Mouse (Mus musculus) stomach, embryonic 15.5 days (tissue): Measurements from ENCODE around the gene Dnajc13. TPM values are rescaled to one million over a fixed set of nuclear protein-coding genes. Genes with fewer than 3 reads are reported as not detected.

Experiments used
- ATAC-seq: fragments of 200-750 bp; cut with Nextera tagmentation; 2 replicates; pipeline ENCODE4 v1.8.0; 2017; ENCODE audit warnings: low read depth, moderate number of reproducible peaks, moderate TSS enrichment; ENCODE audit not compliant: insufficient read depth, low FRiP score
- H3K27ac ChIP-seq: fragments of 300-500 bp; sonication (generic); 2 replicates; pipeline ENCODE4 v1.5.1; 2015; ENCODE audit warnings: mild to moderate bottlenecking, inconsistent platforms
- H3K27me3 ChIP-seq: fragments of 300-500 bp; sonication (generic); replicated peaks from 2 replicates; pipeline ENCODE4 v1.6.1; 2015; ENCODE audit warnings: inconsistent platforms
- H3K36me3 ChIP-seq: fragments of 300-500 bp; sonication (generic); 2 replicates; pipeline ENCODE4 v1.6.1; 2015; ENCODE audit warnings: inconsistent platforms
- H3K4me1 ChIP-seq: fragments of 300-500 bp; sonication (generic); 2 replicates; pipeline ENCODE4 v1.6.1; 2015; ENCODE audit warnings: inconsistent platforms
- H3K4me2 ChIP-seq: fragments of 300-500 bp; sonication (generic); 2 replicates; pipeline ENCODE4 v1.6.1; 2015; ENCODE audit warnings: mild to moderate bottlenecking, inconsistent platforms
- H3K4me3 ChIP-seq: fragments of 300-500 bp; sonication (generic); replicated peaks from 2 replicates; pipeline ENCODE4 v1.5.1; 2015; ENCODE audit warnings: inconsistent platforms
- H3K9ac ChIP-seq: fragments of 300-500 bp; sonication (generic); 2 replicates; pipeline ENCODE4 v1.6.1; 2015; ENCODE audit warnings: inconsistent platforms
- H3K9me3 ChIP-seq: fragments of 300-500 bp; sonication (generic); 2 replicates; pipeline ENCODE4 v1.6.1; 2016; ENCODE audit warnings: inconsistent platforms
- WGBS: fragments of 180-500 bp; shearing (Covaris S2); methylation state at CpG from one replicate; pipeline ENCODE4 v1.1.7; 2015; 5-methylcytosine and 5-hydroxymethylcytosine counted together
- polyA plus RNA-seq: library from polyadenylated mRNA; unstranded; fragments of >200 nt; fragmentation: Nextera tagmentation; extraction: Ambion mirVana; gene quantifications from 2 replicates; pipeline ENCODE4 v1.2.1, GENCODE M21; 2015

Dnajc13 gene
- polyA plus RNA-seq, 1 experiment from 2014 or later = 18.3 TPM

DNA sequence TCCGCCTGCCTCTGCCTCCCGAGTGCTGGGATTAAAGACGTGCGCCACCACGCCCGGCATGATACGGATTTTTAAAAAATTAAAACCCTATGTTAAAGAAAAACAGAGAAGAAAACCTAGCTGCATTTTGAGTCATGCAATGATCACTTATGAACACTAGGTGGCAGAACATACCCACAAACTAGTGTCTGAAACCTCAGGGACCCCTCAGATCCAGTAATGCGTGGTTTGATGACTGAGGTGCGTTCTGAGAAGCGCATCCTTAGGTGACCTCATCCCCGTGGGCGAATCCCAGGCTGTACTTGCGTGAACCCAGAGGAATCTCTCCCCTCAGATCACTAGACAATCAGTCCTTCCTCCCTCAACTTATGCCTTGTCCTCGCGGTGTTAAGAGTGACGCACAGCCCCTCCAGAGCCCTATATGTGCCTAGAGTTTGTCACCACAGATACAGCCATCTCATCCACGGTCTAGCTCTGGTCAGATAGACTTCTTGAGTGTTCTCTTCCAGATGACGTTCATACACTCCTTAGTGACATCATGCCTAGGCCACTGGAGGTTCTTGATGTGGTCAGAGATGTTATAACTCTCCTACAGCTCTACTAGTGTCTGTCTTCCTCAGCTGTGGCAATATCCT lies 14.9 kb upstream of the Dnajc13 start:
- Histone ChIP-seq H3K9ac (no peak overlapping the region), H3K36me3 (no peaks in the 10 kb centered on the region), H3K27me3 (no peaks in the 10 kb centered on the region), H3K4me2 (no peak overlapping the region), H3K9me3 (no peaks in the 10 kb centered on the region), H3K4me3 (no peak overlapping the region), H3K4me1 (no peaks in the 10 kb centered on the region), H3K27ac (no peak overlapping the region)
- no peak for ATAC-seq
- 21% methylated on average over 18 of the region's 18 CpGs for WGBS

DNA sequence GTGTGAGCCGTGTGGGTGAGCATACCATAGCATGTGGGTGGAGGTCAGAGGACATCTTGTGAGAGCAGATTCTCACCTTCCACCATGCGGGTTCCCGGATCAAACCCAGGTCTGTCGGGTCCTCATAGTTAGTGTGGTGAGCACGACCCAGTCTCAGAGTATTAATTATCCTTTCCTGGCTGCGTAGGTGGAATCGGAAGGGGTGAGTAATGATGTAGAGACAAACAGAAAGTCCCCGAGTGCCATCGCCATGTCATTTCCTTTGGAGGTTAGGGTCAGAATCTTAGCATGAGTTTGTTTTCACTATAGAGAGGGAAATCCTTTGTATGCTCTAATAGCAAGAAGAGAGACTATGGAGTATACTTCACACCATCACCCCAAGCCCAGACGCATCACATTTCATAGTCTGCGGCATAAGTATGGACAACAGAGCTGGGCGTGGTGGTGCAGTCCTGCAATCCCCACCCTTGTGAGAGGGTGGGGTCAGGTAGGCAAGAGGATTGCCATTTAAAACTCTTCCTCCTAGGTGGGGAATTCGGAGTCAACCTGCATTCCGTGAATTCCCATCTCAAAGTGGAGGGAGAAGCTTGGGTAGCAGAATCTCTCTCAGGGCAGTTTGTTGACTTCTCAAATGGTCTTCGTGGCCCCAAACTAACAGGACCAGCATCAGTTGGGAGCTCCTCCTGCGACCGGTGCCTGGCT lies 12.5 kb upstream of the Dnajc13 start:
- Histone ChIP-seq H3K9ac (no peak overlapping the region), H3K27ac (no peak overlapping the region), H3K4me2 (no peak overlapping the region), H3K4me1 (no peaks in the 10 kb centered on the region), H3K9me3 (no peaks in the 10 kb centered on the region), H3K4me3 (no peak overlapping the region), H3K36me3 (no peaks in the 10 kb centered on the region), H3K27me3 (no peaks in the 10 kb centered on the region)
- ATAC-seq = no peak
- WGBS = 75% methylated on average over 17 of the region's 17 CpGs

DNA sequence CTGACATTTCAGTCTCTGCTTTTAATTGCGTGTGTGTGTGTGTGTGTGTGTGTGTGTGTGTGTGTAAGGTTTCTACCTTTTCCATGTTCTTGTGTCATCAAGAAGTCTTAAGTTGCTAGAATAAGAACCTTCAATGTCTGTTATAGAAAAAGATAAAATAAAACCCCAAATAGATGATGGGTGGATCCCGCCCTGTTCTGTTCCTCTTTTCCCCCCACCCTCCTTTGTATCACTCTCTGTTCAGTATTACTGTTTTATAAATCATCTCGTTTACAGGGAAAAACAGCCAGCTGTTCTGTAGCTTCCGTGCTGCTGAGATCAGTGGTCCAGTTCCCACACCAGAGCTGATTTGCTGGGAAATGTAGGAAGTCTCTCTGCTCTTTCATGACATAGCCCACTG lies 9.3 kb upstream of the Dnajc13 start:
- WGBS = 66% methylated on average over 4 of the region's 4 CpGs
- Histone ChIP-seq H3K4me3 (no peak overlapping the region), H3K27me3 (no peaks in the 10 kb centered on the region), H3K9me3 (no peaks in the 10 kb centered on the region), H3K27ac (no peak overlapping the region), H3K9ac (no peak overlapping the region), H3K36me3 (no peaks in the 10 kb centered on the region), H3K4me2 (no peak overlapping the region), H3K4me1 (no peaks in the 10 kb centered on the region)
- no peak for ATAC-seq

DNA sequence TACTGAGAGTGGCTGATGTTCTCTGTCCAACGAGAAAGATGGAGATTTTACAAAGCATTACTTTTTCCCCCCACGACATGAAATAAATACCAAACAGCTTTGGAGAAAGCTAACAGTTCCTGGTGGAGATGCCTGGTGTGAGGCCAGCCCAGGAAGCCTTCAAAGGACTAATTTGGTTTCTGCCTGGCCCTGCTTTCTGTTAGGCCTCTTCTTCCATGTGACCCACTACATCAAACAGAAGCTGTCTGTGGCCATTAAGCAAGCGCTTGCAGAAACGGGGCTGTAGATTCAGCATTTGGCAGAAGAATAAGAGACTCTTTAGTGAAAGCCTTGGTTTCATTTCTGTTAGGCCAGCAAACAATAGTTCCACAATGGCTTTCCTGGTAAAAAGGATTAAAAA lies 8.9 kb upstream of the Dnajc13 start:
- no peaks in the 10 kb centered on the region for H3K4me1 ChIP-seq
- H3K9me3 ChIP-seq = no peaks in the 10 kb centered on the region
- no peak overlapping the region for H3K4me2 ChIP-seq
- no peak for ATAC-seq
- H3K36me3 ChIP-seq = no peaks in the 10 kb centered on the region
- no peak overlapping the region for H3K27ac ChIP-seq
- H3K4me3 ChIP-seq = no peak overlapping the region
- 56% methylated on average over 4 of the region's 4 CpGs for WGBS
- no peaks in the 10 kb centered on the region for H3K27me3 ChIP-seq
- no peak overlapping the region for H3K9ac ChIP-seq

DNA sequence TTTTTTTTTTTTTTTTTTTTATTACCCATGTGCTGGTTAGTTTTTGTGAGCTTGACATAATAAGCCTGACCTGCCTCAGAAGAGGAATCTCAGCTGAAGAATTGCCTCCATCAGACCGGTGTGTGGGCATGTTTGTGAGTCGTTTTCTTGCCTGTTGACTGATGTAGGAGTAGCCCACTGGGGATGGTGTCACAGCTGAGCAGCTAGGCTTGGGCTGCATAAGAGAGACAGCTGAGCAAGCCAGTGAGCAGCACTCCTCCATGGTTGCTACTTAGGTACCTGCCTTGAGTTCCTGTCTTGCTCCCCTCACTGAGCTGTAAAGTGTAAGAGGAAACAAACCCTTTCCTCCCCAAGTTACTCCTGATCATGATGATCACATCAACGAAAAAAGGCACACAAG lies 7.2 kb upstream of the Dnajc13 start:
- WGBS = 69% methylated on average over 3 of the region's 3 CpGs
- no peaks in the 10 kb centered on the region for H3K4me1 ChIP-seq
- H3K9me3 ChIP-seq = no peaks in the 10 kb centered on the region
- no peak overlapping the region for H3K4me3 ChIP-seq
- H3K27ac ChIP-seq = no peak overlapping the region
- H3K9ac ChIP-seq = no peak overlapping the region
- H3K27me3 ChIP-seq = no peaks in the 10 kb centered on the region
- H3K4me2 ChIP-seq = no peak overlapping the region
- no peaks in the 10 kb centered on the region for H3K36me3 ChIP-seq
- ATAC-seq = no peak

DNA sequence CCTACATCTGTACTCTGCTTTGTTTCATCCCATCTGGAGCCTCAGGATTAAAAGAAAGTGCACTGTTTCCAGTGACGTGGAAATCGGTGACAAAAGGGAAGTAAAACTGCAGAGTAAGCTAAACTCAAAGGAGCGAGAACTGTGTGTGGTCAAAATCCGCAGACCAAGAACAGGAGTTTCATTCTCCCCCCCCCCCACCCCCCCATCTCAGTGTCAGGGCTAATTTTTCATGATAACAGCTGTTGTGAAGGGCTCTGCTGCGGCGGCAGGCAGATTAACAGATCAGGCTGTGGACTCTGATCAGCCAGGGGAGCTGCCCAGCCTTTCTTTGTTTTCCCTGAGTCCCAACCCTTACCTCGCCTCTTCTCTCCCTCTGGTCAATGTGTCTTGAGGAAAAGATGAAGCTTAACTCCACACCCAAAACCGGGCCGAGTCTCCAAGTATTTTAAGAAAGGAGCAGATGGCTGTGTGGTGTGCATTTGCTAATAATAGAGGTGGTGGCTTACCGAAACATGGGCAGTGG lies 6.7 kb upstream of the Dnajc13 start:
- H3K4me1 ChIP-seq = no peaks in the 10 kb centered on the region
- peak; percentile 66; the same call in 1 of the 2 replicates for ATAC-seq
- no peaks in the 10 kb centered on the region for H3K36me3 ChIP-seq
- no peak overlapping the region for H3K9ac ChIP-seq
- peak overlapping the region; percentile 8; the same call in 1 of the 2 replicates for H3K4me2 ChIP-seq
- no peaks in the 10 kb centered on the region for H3K9me3 ChIP-seq
- WGBS = 16% methylated on average over 10 of the region's 10 CpGs
- no peak overlapping the region for H3K4me3 ChIP-seq
- H3K27ac ChIP-seq = no peak overlapping the region
- no peaks in the 10 kb centered on the region for H3K27me3 ChIP-seq

DNA sequence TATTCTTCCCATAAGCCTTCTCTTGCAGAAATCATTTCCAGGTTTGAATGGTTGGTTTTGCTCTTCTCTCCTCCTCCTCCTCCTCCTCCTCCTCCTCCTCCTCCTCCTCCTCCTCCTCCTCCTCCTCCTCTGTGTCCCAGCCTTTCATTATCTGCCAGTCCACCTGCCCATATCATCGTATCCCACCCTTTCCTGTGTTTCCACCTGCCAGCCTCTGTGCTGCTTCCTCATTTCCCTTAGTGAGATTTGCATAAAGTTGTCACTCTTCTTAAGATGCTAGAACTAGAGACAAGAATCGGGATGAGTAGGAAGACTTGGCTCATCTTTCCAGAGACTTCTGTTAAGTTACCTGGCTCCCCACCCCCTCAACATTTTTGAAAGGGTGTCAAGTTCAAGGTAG lies 1.8 kb upstream of the Dnajc13 start:
- peaks cover 11% of the 10 kb centered on the region; the same call in 1 of the 2 replicates for H3K4me1 ChIP-seq
- H3K4me3 ChIP-seq = no peak overlapping the region
- no peak overlapping the region for H3K4me2 ChIP-seq
- H3K27me3 ChIP-seq = no peaks in the 10 kb centered on the region
- no peaks in the 10 kb centered on the region for H3K9me3 ChIP-seq
- 58% methylated on average over 2 of the region's 2 CpGs for WGBS
- H3K9ac ChIP-seq = no peak overlapping the region
- no peak overlapping the region for H3K27ac ChIP-seq
- no peak for ATAC-seq
- H3K36me3 ChIP-seq = no peaks in the 10 kb centered on the region

DNA sequence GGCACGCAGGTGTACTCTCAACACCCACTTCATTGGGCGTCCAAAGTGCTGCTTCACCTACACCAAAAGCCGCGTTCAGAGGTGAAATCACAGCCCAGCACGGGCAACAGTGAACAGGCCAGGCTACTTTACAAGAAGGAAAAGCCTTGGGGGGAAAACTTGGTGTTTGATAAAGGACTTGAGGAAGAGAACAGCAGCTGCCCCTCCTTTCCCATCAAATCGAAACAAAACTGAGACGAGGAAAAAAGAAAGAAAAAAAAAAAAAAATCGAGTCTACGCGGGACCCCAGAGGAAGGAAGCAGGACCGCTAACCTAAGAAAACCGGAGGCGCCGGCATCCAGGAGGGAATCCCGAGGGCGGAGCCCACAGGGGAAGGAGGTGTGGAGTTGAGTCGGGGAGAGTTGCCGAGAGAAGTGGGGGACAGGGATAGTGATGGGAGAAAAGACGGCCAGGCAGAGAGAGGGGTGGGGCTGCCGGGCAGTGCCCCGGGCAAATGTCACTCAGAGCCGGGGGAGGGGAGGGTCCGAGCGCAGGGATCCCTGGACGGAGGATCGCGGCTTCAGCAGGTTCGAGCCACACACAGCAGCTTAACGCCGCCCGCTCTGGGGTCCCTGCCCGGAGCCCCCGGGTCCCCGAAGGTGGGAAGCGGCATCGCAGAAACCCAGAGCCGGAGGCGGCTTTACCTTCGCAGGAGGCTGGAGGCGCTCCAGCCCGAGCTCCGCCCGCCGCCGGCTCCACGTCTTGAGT lies 541 bp downstream of the Dnajc13 start:
- peak overlapping the region; percentile 88 for H3K27ac ChIP-seq
- no peaks in the 10 kb centered on the region for H3K36me3 ChIP-seq
- H3K4me3 ChIP-seq = peak overlapping the region; percentile 80
- WGBS = under 1% methylated on average over 45 of the region's 46 CpGs
- no peaks in the 10 kb centered on the region for H3K9me3 ChIP-seq
- H3K9ac ChIP-seq = peak overlapping the region; percentile 76
- peak; percentile 36 for ATAC-seq
- H3K27me3 ChIP-seq = no peaks in the 10 kb centered on the region
- H3K4me2 ChIP-seq = peak overlapping the region; percentile 87
- H3K4me1 ChIP-seq = peaks cover 11% of the 10 kb centered on the region; the same call in 1 of the 2 replicates

DNA sequence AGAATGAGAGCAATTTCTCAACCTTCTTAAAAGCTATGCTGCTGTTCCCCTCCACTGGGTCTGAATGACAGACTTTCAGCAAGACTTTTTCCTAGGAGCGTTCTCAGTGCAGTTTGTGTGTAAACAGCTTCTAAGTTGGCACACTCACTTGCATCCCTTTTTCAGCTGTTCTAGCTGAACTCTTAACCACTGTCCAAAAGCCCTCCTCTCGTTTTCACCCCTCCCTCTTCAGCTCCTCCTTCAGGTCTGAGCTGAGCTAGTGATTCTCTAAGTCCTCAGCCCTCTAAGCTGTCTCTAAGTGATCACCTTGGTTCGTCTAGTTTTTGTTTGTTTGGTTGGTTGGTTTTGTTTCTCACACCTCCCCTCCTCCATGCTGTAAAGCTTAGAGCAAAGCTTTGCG lies 2.4 kb downstream of the Dnajc13 start:
- no peaks in the 10 kb centered on the region for H3K36me3 ChIP-seq
- 47% methylated on average over 4 of the region's 4 CpGs for WGBS
- H3K27ac ChIP-seq = no peak overlapping the region
- no peak overlapping the region for H3K4me3 ChIP-seq
- no peaks in the 10 kb centered on the region for H3K9me3 ChIP-seq
- no peak for ATAC-seq
- H3K4me2 ChIP-seq = no peak overlapping the region
- peaks cover 11% of the 10 kb centered on the region; the same call in 1 of the 2 replicates for H3K4me1 ChIP-seq
- no peaks in the 10 kb centered on the region for H3K27me3 ChIP-seq
- no peak overlapping the region for H3K9ac ChIP-seq

DNA sequence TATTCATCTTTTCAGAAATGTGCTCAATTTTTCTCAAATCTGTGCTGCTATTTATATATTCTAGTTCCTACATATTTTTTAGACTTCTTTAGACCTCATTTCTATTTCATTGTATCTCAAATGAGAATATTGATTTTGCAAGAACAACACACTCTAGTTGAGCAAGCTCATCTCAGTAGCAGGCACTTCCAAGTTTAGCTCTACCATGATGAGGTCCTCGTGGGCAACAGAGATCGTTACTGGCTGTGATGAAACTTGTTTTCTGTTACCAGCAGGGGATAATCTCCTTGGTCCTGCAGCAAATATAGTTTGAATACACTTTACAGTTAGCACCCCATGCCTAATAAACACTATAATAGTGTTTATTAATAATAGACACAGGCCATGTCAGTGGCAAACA lies 6.6 kb downstream of the Dnajc13 start:
- H3K36me3 ChIP-seq = no peaks in the 10 kb centered on the region
- H3K4me2 ChIP-seq = no peak overlapping the region
- no peaks in the 10 kb centered on the region for H3K27me3 ChIP-seq
- no peak overlapping the region for H3K9ac ChIP-seq
- peaks cover 5% of the 10 kb centered on the region; the same call in 1 of the 2 replicates for H3K4me1 ChIP-seq
- H3K27ac ChIP-seq = no peak overlapping the region
- WGBS = 75% methylated on average over 2 of the region's 2 CpGs
- H3K9me3 ChIP-seq = no peaks in the 10 kb centered on the region
- ATAC-seq = no peak
- H3K4me3 ChIP-seq = no peak overlapping the region

DNA sequence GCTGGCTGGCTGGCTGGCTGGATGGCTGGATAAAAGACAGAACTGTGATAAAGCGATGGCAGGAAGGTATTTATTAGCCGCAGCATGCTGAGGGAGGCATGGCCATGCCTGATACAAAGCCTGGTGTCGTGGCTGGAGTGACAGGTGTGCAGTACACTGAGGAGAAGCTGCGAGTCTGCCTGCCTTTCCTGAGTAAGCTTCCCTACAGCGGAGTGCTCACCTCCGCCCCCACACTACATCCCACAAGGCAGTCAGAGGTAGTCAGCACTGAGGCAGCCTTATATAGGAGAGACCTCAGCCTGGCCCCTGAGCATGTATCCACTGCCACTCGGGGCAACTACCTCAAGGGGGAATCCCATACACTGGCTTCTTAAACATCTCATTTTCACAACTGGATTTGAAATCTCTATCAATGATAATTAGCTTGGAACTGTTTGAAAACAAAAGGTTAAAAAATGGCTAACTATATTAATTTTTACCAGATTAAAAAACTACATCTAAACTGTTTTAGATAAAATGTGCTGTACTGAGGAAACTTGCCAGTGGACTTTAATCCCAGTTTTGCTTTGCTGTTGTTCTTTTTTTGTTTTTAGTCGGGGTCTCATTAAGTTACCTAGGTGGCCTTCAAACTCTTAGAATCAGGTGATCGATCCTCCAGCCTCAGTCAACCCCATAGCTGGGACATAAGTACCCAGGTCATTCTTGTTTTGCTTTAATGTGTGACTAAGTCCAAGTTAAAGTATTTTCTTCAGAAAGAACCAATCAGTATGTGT lies 8.1 kb downstream of the Dnajc13 start:
- Histone ChIP-seq H3K9ac (no peak overlapping the region), H3K36me3 (no peaks in the 10 kb centered on the region), H3K4me3 (no peak overlapping the region), H3K27me3 (no peaks in the 10 kb centered on the region), H3K4me1 (no peaks in the 10 kb centered on the region; the same call in 1 of the 2 replicates), H3K4me2 (no peak overlapping the region), H3K9me3 (no peaks in the 10 kb centered on the region), H3K27ac (0 out of 2 replicates have a peak overlapping the region, but pooled peaks have one; percentile 31)
- no peak for ATAC-seq
- WGBS = 63% methylated on average over 9 of the region's 9 CpGs
